Mouse (Mus musculus): ENCODE data around the gene Olfr48. TPM values are rescaled to one million over a fixed set of nuclear protein-coding genes. Genes with fewer than 3 reads are reported as not detected.

The Olfr48 gene
- polyA plus RNA-seq (2015; fragmentation: Nextera tagmentation; extraction: Ambion mirVana) = 0.29 TPM in 1 of 2 replicates, not detected in the other

GRCm38 (mm10) chr2:89848105-89848504, at the start of gene Olfr48:
TSS of gene Olfr48 (minus strand) at chr2:89848205.
- ATAC-seq (ENCODE audit: low FRiP score) = no peak
- Histone ChIP-seq H3K4me1 (no peaks in the 10 kb centered on the region), H3K27ac (replicated peaks) (no peak within 1 kb of the TSS), H3K4me3 (replicated peaks) (no peak within 1 kb of the TSS), H3K36me3 (no peaks in the 10 kb centered on the region), H3K4me2 (no peak within 1 kb of the TSS), H3K9ac (replicated peaks) (no peak within 1 kb of the TSS), H3K27me3 (replicated peaks) (no peaks in the 10 kb centered on the region), H3K9me3 (replicated peaks) (no peaks in the 10 kb centered on the region)
- 90% methylated on average over 5 of the region's 5 CpGs for WGBS

GRCm38 (mm10) chr2:89878137-89878536, 30.1 kb upstream of the Olfr48 start, which contains the start of gene Olfr1257:
TSS of gene Olfr1257 (plus strand) at chr2:89878437.
- ATAC-seq (ENCODE audit: low FRiP score) = no peak
- H3K9ac ChIP-seq (replicated peaks) = no peak within 1 kb of the TSS
- 93% methylated on average over 1 of the region's 1 CpGs for WGBS
- H3K4me1 ChIP-seq = no peaks in the 10 kb centered on the region
- no peaks in the 10 kb centered on the region for H3K36me3 ChIP-seq
- H3K4me2 ChIP-seq = no peak within 1 kb of the TSS
- no peak within 1 kb of the TSS for H3K4me3 ChIP-seq (replicated peaks)
- H3K27ac ChIP-seq (replicated peaks) = no peak within 1 kb of the TSS
- H3K27me3 ChIP-seq (replicated peaks) = no peaks in the 10 kb centered on the region
- no peaks in the 10 kb centered on the region for H3K9me3 ChIP-seq (replicated peaks)

GRCm38 (mm10) chr2:89849230-89849629, 1.2 kb upstream of the Olfr48 start:
- WGBS = 95% methylated on average over 1 of the region's 1 CpGs
- Histone ChIP-seq H3K27ac (replicated peaks) (no peak overlapping the region), H3K4me3 (replicated peaks) (no peak overlapping the region), H3K27me3 (replicated peaks) (no peaks in the 10 kb centered on the region), H3K4me1 (no peaks in the 10 kb centered on the region), H3K4me2 (no peak overlapping the region), H3K36me3 (no peaks in the 10 kb centered on the region), H3K9ac (replicated peaks) (no peak overlapping the region), H3K9me3 (replicated peaks) (no peaks in the 10 kb centered on the region)
- ATAC-seq (ENCODE audit: low FRiP score) = no peak

DNA sequence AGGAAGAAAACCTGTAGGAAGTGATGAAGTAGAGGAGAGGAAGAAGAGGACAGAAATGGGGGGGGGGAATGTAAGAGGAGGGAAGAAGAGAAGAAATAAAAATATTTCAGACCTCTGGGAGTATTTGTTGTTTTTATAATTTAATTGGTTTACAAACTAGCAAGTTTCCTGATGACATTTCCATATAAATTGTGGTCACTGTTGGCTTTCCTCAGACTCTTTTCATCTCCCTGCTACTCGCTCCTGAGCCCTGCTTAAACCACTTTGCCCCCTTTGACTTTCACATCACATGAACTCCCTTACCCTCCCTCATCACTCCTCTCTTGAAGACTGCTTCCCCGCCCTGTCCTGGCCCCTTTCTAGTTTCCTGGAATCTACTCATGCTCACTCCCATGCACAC, 6.5 kb downstream of the Olfr48 start, which contains the start of gene Olfr1256:
Gene Olfr1256 (minus strand): TSS at position 101 of the 400 bp plus-strand sequence.
- Histone ChIP-seq H3K4me2 (no peak within 1 kb of the TSS), H3K27me3 (replicated peaks) (no peaks in the 10 kb centered on the region), H3K9me3 (replicated peaks) (no peaks in the 10 kb centered on the region), H3K4me3 (replicated peaks) (no peak within 1 kb of the TSS), H3K27ac (replicated peaks) (no peak within 1 kb of the TSS), H3K36me3 (no peaks in the 10 kb centered on the region), H3K4me1 (no peaks in the 10 kb centered on the region), H3K9ac (replicated peaks) (no peak within 1 kb of the TSS)
- ATAC-seq (ENCODE audit: low FRiP score) = no peak
- WGBS = 48% methylated on average over 2 of the region's 2 CpGs

- no peak overlapping the region for H3K9ac ChIP-seq (replicated peaks)
- H3K9me3 ChIP-seq (replicated peaks) = peaks cover 4% of the 10 kb centered on the region; the same call in 1 of the 2 replicates
- no peak overlapping the region for H3K4me3 ChIP-seq (replicated peaks)
- H3K4me2 ChIP-seq = no peak overlapping the region
- no peaks in the 10 kb centered on the region for H3K4me1 ChIP-seq
- no peaks in the 10 kb centered on the region for H3K27me3 ChIP-seq (replicated peaks)
- no peaks in the 10 kb centered on the region for H3K36me3 ChIP-seq
- H3K27ac ChIP-seq (replicated peaks) = no peak overlapping the region
- 86% methylated on average over 1 of the region's 1 CpGs for WGBS
- ATAC-seq (ENCODE audit: low FRiP score) = no peak
These were observed 27.8 kb downstream of the Olfr48 start for GRCm38 (mm10) chr2:89820216-89820615.

GRCm38 (mm10) chr2:89811751-89812150, 36.3 kb downstream of the Olfr48 start, which contains the start of gene Olfr1255:
TSS of gene Olfr1255 (plus strand) at chr2:89812051.
- no peaks in the 10 kb centered on the region for H3K9me3 ChIP-seq (replicated peaks)
- 93% methylated on average over 3 of the region's 3 CpGs for WGBS
- H3K4me1 ChIP-seq = no peaks in the 10 kb centered on the region
- no peak within 1 kb of the TSS for H3K4me2 ChIP-seq
- H3K27me3 ChIP-seq (replicated peaks) = no peaks in the 10 kb centered on the region
- H3K36me3 ChIP-seq = no peaks in the 10 kb centered on the region
- no peak for ATAC-seq (ENCODE audit: low FRiP score)
- no peak within 1 kb of the TSS for H3K9ac ChIP-seq (replicated peaks)
- H3K4me3 ChIP-seq (replicated peaks) = no peak within 1 kb of the TSS
- no peak within 1 kb of the TSS for H3K27ac ChIP-seq (replicated peaks)

DNA sequence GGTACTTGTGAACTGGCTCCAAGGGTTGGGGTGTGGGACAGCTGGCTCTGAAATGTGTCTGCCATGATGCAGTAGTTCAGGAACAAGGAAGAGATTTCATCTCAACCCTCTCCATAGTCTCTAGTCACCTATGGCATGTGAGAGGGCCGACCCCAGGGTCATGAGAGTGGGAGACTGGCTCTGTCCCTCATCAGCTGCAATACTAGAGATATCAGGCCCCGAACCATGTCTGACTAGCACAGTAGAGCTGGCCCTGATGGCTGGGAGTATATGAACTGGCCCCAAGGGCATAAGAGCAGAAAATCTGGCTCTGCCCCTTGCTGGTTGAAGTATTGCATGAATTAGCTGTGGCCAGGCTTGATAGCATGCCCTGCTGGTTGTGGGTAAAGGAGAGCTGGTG, 37.3 kb downstream of the Olfr48 start:
- no peaks in the 10 kb centered on the region for H3K27me3 ChIP-seq (replicated peaks)
- no peak overlapping the region for H3K9ac ChIP-seq (replicated peaks)
- WGBS = 74% methylated on average over 2 of the region's 2 CpGs
- no peak overlapping the region for H3K4me3 ChIP-seq (replicated peaks)
- no peaks in the 10 kb centered on the region for H3K9me3 ChIP-seq (replicated peaks)
- H3K27ac ChIP-seq (replicated peaks) = no peak overlapping the region
- H3K4me2 ChIP-seq = no peak overlapping the region
- ATAC-seq (ENCODE audit: low FRiP score) = no peak
- no peaks in the 10 kb centered on the region for H3K4me1 ChIP-seq
- no peaks in the 10 kb centered on the region for H3K36me3 ChIP-seq

DNA sequence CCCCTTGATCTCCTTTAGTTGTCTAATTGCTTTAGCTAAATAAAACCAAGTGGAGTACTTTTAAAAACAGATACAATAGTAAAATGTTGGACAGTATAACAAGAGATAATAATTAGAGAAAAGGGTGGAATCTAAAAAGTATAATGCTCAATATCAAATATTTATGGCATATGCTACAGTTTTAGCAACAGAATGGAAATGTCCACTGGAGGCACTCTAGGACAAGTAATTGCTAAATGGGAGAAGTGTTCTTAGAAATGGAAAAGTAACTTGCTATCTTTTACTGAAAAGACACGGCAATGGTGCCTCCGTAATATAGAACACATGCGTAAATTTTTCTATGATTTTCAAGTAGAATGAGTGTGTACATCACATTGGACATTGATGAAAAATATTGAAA, 48.4 kb downstream of the Olfr48 start:
- Histone ChIP-seq H3K9ac (replicated peaks) (no peak overlapping the region), H3K4me2 (no peak overlapping the region), H3K27ac (replicated peaks) (no peak overlapping the region), H3K4me1 (no peaks in the 10 kb centered on the region), H3K4me3 (replicated peaks) (no peak overlapping the region), H3K36me3 (no peaks in the 10 kb centered on the region), H3K27me3 (replicated peaks) (no peaks in the 10 kb centered on the region), H3K9me3 (replicated peaks) (no peaks in the 10 kb centered on the region)
- 95% methylated on average over 3 of the region's 3 CpGs for WGBS
- ATAC-seq (ENCODE audit: low FRiP score) = no peak

DNA sequence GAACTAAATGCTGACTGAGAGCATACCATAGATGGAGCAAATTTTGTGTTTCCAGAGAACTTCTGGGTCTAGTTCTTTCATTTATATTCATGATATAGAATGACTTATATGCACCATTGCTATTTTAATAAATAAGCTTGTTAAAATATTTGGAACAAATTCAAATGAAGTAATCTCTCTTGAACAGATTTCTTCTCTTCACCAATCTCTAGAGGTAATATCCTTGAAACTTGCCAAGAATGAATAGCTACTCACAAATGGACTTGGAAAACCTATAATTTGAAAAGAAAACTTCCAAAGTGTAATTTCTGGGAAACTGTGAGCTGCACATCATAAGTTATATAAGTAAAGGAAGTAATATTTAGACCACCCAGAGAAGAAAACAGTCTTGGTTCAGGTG, 54.5 kb downstream of the Olfr48 start, which contains the start of gene Olfr1254:
Gene Olfr1254 (minus strand): TSS at position 101 of the 400 bp plus-strand sequence.
- Histone ChIP-seq H3K9ac (replicated peaks) (no peak within 1 kb of the TSS), H3K4me1 (no peaks in the 10 kb centered on the region), H3K27ac (replicated peaks) (no peak within 1 kb of the TSS), H3K4me3 (replicated peaks) (no peak within 1 kb of the TSS), H3K4me2 (no peak within 1 kb of the TSS), H3K27me3 (replicated peaks) (no peaks in the 10 kb centered on the region), H3K9me3 (replicated peaks) (no peaks in the 10 kb centered on the region), H3K36me3 (no peaks in the 10 kb centered on the region)
- ATAC-seq (ENCODE audit: low FRiP score) = no peak

Other genes with a start within 250 kb of the Olfr48 start
- gene Olfr1247, start 234.1 kb downstream of the Olfr48 start, polyA plus RNA-seq (2015; fragmentation: Nextera tagmentation; extraction: Ambion mirVana) = not detected in 2 replicates
- gene Olfr1248, start 230.0 kb downstream of the Olfr48 start, polyA plus RNA-seq (2015; fragmentation: Nextera tagmentation; extraction: Ambion mirVana) = not detected in 2 replicates
- not detected in 2 replicates for gene Olfr1249, start 213.2 kb downstream of the Olfr48 start, polyA plus RNA-seq (2015; fragmentation: Nextera tagmentation; extraction: Ambion mirVana)
- gene Olfr1250, start 186.7 kb downstream of the Olfr48 start, polyA plus RNA-seq (2015; fragmentation: Nextera tagmentation; extraction: Ambion mirVana) = not detected in 2 replicates
- not detected in 2 replicates for gene Olfr1251, start 176.3 kb downstream of the Olfr48 start, polyA plus RNA-seq (2015; fragmentation: Nextera tagmentation; extraction: Ambion mirVana)
- not detected in 2 replicates for gene Olfr1252, start 123.2 kb downstream of the Olfr48 start, polyA plus RNA-seq (2015; fragmentation: Nextera tagmentation; extraction: Ambion mirVana)
- gene Olfr1253, start 91.1 kb downstream of the Olfr48 start, polyA plus RNA-seq (2015; fragmentation: Nextera tagmentation; extraction: Ambion mirVana) = not detected in 2 replicates
- not detected in 2 replicates for gene Olfr1254, start 54.6 kb downstream of the Olfr48 start, polyA plus RNA-seq (2015; fragmentation: Nextera tagmentation; extraction: Ambion mirVana)
- not detected in 2 replicates for gene Olfr1255, start 36.2 kb downstream of the Olfr48 start, polyA plus RNA-seq (2015; fragmentation: Nextera tagmentation; extraction: Ambion mirVana)
- gene Olfr1256, start 6.7 kb downstream of the Olfr48 start, polyA plus RNA-seq (2015; fragmentation: Nextera tagmentation; extraction: Ambion mirVana) = not detected in 2 replicates
- gene Olfr1257, start 30.2 kb upstream of the Olfr48 start, polyA plus RNA-seq (2015; fragmentation: Nextera tagmentation; extraction: Ambion mirVana) = not detected in 2 replicates
- gene Olfr1258, start 79.1 kb upstream of the Olfr48 start, polyA plus RNA-seq (2015; fragmentation: Nextera tagmentation; extraction: Ambion mirVana) = not detected in 2 replicates
- gene Olfr1259, start 100.5 kb upstream of the Olfr48 start, polyA plus RNA-seq (2015; fragmentation: Nextera tagmentation; extraction: Ambion mirVana) = not detected in 2 replicates
- not detected in 2 replicates for gene Olfr1260, start 126.1 kb upstream of the Olfr48 start, polyA plus RNA-seq (2015; fragmentation: Nextera tagmentation; extraction: Ambion mirVana)
- not detected in 2 replicates for gene Olfr1261, start 143.0 kb upstream of the Olfr48 start, polyA plus RNA-seq (2015; fragmentation: Nextera tagmentation; extraction: Ambion mirVana)
- gene Olfr1262, start 151.9 kb upstream of the Olfr48 start, polyA plus RNA-seq (2015; fragmentation: Nextera tagmentation; extraction: Ambion mirVana) = not detected in 2 replicates
- gene Olfr1263, start 163.9 kb upstream of the Olfr48 start, polyA plus RNA-seq (2015; fragmentation: Nextera tagmentation; extraction: Ambion mirVana) = not detected in 2 replicates
- gene Olfr1264, start 177.4 kb upstream of the Olfr48 start, polyA plus RNA-seq (2015; fragmentation: Nextera tagmentation; extraction: Ambion mirVana) = not detected in 2 replicates
- gene Olfr1265, start 187.1 kb upstream of the Olfr48 start, polyA plus RNA-seq (2015; fragmentation: Nextera tagmentation; extraction: Ambion mirVana) = not detected in 2 replicates
- gene Olfr140, start 215.4 kb upstream of the Olfr48 start, polyA plus RNA-seq (2015; fragmentation: Nextera tagmentation; extraction: Ambion mirVana) = not detected in 2 replicates